Mouse (Mus musculus): Measurements from ENCODE around the gene Chil3. TPM values are rescaled to one million over a fixed set of nuclear protein-coding genes. Genes with fewer than 3 reads are reported as not detected.

Gene Chil3
- polyA plus RNA-seq (2012; rRNA removed), result 0.09 TPM in 1 of 2 replicates, not detected in the other

GRCm38 (mm10) chr3:106167464-106167863, at the start of gene Chil3:
Chil3 (minus strand) TSS chr3:106167564.

GRCm38 (mm10) chr3:106112929-106113328, 54.4 kb downstream of the Chil3 start, which contains the start of gene Chia1:
Chia1 (plus strand) TSS chr3:106113229.

Other genes starting within 250 kb of the Chil3 start
- gene I830077J02Rik, start 234.9 kb downstream of the Chil3 start, polyA plus RNA-seq (2012; rRNA removed), result 0.31 and 0.49 TPM in 2 replicates
- gene Wdr77, start 208.2 kb downstream of the Chil3 start, polyA plus RNA-seq (2012; rRNA removed), result 67.9 and 71.0 TPM in 2 replicates
- gene Atp5f1, start 207.5 kb downstream of the Chil3 start, polyA plus RNA-seq (2012; rRNA removed), result 296 and 318 TPM in 2 replicates
- 15.0 and 15.8 TPM in 2 replicates for gene Ovgp1, start 193.9 kb downstream of the Chil3 start, polyA plus RNA-seq (2012; rRNA removed)
- 3.6 and 5.9 TPM in 2 replicates for gene Pifo, start 152.9 kb downstream of the Chil3 start, polyA plus RNA-seq (2012; rRNA removed)
- gene Chil5, start 134.8 kb downstream of the Chil3 start, polyA plus RNA-seq (2012; rRNA removed), result 0.07 and 0.08 TPM in 2 replicates
- gene Chia1, start 54.3 kb downstream of the Chil3 start, polyA plus RNA-seq (2012; rRNA removed), result 2.9 and 3.4 TPM in 2 replicates
- not detected in 2 replicates for gene Chil4, start 51.9 kb upstream of the Chil3 start, polyA plus RNA-seq (2012; rRNA removed)
- gene Chil6, start 238.6 kb upstream of the Chil3 start, polyA plus RNA-seq (2012; rRNA removed), result not detected in 2 replicates